Mouse (Mus musculus): ENCODE measurements around the gene Erbb4. TPM values are rescaled to one million over a fixed set of nuclear protein-coding genes. Genes with fewer than 3 reads are reported as not detected.

Erbb4 gene
- polyA plus RNA-seq, 1 experiment: not detected

DNA sequence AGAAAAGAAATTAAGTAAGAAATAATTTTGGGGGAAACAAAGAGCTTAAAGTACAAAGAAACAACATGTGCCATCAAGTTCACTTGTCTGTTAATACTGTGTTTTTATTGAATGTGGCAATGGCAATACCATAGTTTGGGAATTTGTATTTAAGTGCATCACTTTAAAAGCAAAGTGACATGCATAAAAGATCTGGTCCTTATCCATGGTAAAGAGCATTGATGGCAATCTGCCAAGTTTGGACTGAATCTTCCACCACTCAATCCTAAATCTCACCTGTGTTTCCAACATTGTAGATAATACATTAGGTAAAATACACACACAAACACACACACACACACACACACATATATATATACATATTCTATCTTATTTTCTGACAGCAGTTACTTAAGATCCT is 143.7 kb downstream of the Erbb4 start:
- TF ChIP-seq E2F4 (IDR thresholded peaks at IDR 0.05; ENCODE audit: insufficient read depth) (no peak), SRF (IDR thresholded peaks at IDR 0.05; ENCODE audit: control insufficient read depth, insufficient read length, low read depth) (no peak), MYOD1 (IDR thresholded peaks at IDR 0.05; ENCODE audit: control insufficient read depth in 1 of 3, insufficient read length in 2 of 3, low read depth in 2 of 3) (no peak), MYOG (IDR thresholded peaks at IDR 0.05; ENCODE audit: control insufficient read depth in 1 of 3, insufficient read depth in 1 of 3, insufficient read length in 2 of 3, low read depth in 2 of 3) (no peak), CEBPB (IDR thresholded peaks at IDR 0.05; ENCODE audit: insufficient read depth, poor library complexity, severe bottlenecking) (no peak), POLR2AphosphoS2 (IDR thresholded peaks at IDR 0.05; ENCODE audit: insufficient read length, low read depth) (no peak), POLR2A (IDR thresholded peaks at IDR 0.05; ENCODE audit: insufficient read length, low read depth) (no peak), TCF12 (IDR thresholded peaks at IDR 0.05; ENCODE audit: insufficient read depth, poor library complexity, severe bottlenecking) (no peak)
- no peak overlapping the region for H3ac ChIP-seq (ENCODE audit: control insufficient read depth, insufficient read length)
- no peak overlapping the region for H3K4me2 ChIP-seq (ENCODE audit: low read depth)
- H3K4me3 ChIP-seq: no peak overlapping the region
- H3K27me3 ChIP-seq (ENCODE audit: control insufficient read depth, insufficient read depth, insufficient read length): no peaks in the 10 kb centered on the region
- no peaks in the 10 kb centered on the region for H3K79me2 ChIP-seq (ENCODE audit: control insufficient read depth, insufficient read depth)
- no peaks in the 10 kb centered on the region for H3K36me3 ChIP-seq (ENCODE audit: control insufficient read depth, insufficient read depth)

DNA sequence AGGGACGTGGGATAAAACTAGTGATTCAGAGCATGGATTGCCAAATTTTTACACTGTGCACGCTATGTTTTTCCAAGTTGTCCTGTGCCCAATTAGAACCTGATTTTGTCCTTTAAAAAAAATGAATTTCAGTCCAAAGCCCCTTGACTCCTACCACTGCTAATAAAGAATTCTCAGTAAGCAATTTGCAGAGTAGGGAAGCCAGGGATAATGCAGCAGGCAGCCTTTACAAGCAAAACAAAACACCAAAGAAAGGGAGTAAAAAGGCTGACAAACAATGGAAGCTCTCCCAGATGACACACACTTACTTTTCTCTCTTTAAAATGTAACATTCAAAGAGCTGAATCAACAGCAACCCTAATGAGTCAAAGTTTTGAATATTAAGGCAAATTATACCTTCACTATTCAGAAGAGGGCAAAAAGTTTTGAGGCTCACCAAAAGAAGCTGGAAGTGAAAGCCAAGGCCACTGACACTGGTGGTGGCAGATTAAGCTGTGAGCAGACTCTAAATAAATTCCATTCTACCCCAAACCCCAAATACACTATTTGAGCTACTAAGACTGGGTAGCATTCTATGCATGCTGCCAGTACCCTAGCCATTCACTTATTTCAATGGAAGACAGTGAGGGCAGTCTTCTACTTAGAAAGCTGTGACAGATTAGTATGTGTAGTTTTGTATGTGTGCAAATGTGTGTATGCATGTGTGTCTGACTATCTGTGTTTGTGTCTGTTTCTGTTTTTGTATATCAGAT is 146.3 kb downstream of the Erbb4 start:
- H3K79me2 ChIP-seq (ENCODE audit: control insufficient read depth, insufficient read depth): no peaks in the 10 kb centered on the region
- H3K27me3 ChIP-seq (ENCODE audit: control insufficient read depth, insufficient read depth, insufficient read length): no peaks in the 10 kb centered on the region
- H3K4me3 ChIP-seq: no peak overlapping the region
- H3K4me2 ChIP-seq (ENCODE audit: low read depth): no peak overlapping the region
- H3ac ChIP-seq (ENCODE audit: control insufficient read depth, insufficient read length): no peak overlapping the region
- TF ChIP-seq USF1 (IDR thresholded peaks at IDR 0.05; ENCODE audit: low read depth) (no peak), E2F4 (IDR thresholded peaks at IDR 0.05; ENCODE audit: insufficient read depth) (no peak), TCF12 (IDR thresholded peaks at IDR 0.05; ENCODE audit: insufficient read depth, poor library complexity, severe bottlenecking) (no peak), MYOG (IDR thresholded peaks at IDR 0.05; ENCODE audit: control insufficient read depth in 1 of 3, insufficient read depth in 1 of 3, insufficient read length in 2 of 3, low read depth in 2 of 3) (no peak), MAX (IDR thresholded peaks at IDR 0.05; ENCODE audit: low read depth) (no peak), POLR2A (IDR thresholded peaks at IDR 0.05; ENCODE audit: insufficient read length, low read depth) (no peak), CEBPB (IDR thresholded peaks at IDR 0.05; ENCODE audit: insufficient read depth, poor library complexity, severe bottlenecking) (no peak), REST (IDR thresholded peaks at IDR 0.05; ENCODE audit: insufficient read depth, insufficient read length) (no peak), MYOD1 (IDR thresholded peaks at IDR 0.05; ENCODE audit: control insufficient read depth in 1 of 3, insufficient read length in 2 of 3, low read depth in 2 of 3) (no peak), TCF3 (IDR thresholded peaks at IDR 0.05; ENCODE audit: insufficient read length, low read depth) (no peak), POLR2AphosphoS2 (IDR thresholded peaks at IDR 0.05; ENCODE audit: insufficient read length, low read depth) (no peak), SRF (IDR thresholded peaks at IDR 0.05; ENCODE audit: control insufficient read depth, insufficient read length, low read depth) (no peak)
- no peaks in the 10 kb centered on the region for H3K36me3 ChIP-seq (ENCODE audit: control insufficient read depth, insufficient read depth)

DNA sequence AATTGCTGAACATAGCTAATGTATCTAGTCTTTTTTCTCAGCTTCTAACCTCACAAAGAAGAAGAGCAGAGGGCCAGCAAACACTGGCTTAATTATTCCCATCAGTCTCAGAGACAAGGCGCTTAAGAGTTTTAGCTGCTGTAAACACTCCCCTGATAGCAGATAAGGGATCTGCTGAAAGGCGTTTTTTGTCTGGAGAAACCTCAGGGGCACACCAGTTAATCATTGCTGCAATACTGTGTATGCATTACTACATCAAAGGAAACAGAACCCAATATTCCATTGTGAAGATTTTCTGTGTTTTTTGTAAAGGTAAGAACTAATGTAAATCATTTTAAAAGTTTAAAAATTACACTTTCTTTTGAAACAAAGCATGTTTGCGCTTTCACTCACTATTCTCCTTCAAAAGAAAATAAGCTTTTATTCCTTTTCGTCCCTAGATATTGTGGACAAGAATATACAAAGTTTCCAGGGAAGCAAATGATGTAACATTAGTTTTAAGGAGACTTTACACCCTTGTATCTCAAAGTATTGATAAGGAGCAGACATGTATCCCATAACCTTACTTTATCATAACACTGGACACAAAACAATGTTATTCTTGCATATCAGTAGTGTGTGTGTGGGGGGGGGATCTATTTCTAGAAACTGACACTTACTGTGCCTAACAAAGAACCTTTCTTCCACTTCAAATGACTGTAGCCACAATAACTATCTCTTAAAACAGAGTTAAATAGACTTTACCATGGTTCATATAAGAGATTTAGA is 150.9 kb downstream of the Erbb4 start:
- Histone ChIP-seq H3K4me3 (no peak overlapping the region), H3K4me2 (ENCODE audit: low read depth) (no peak overlapping the region), H3K36me3 (ENCODE audit: control insufficient read depth, insufficient read depth) (no peaks in the 10 kb centered on the region), H3K27me3 (ENCODE audit: control insufficient read depth, insufficient read depth, insufficient read length) (no peaks in the 10 kb centered on the region), H3K79me2 (ENCODE audit: control insufficient read depth, insufficient read depth) (no peaks in the 10 kb centered on the region), H3ac (ENCODE audit: control insufficient read depth, insufficient read length) (no peak overlapping the region)
- TF ChIP-seq CEBPB (IDR thresholded peaks at IDR 0.05; ENCODE audit: insufficient read depth, poor library complexity, severe bottlenecking) (no peak), MAX (IDR thresholded peaks at IDR 0.05; ENCODE audit: low read depth) (no peak), MYOD1 (IDR thresholded peaks at IDR 0.05; ENCODE audit: control insufficient read depth in 1 of 3, insufficient read length in 2 of 3, low read depth in 2 of 3) (no peak), REST (IDR thresholded peaks at IDR 0.05; ENCODE audit: insufficient read depth, insufficient read length) (no peak)

DNA sequence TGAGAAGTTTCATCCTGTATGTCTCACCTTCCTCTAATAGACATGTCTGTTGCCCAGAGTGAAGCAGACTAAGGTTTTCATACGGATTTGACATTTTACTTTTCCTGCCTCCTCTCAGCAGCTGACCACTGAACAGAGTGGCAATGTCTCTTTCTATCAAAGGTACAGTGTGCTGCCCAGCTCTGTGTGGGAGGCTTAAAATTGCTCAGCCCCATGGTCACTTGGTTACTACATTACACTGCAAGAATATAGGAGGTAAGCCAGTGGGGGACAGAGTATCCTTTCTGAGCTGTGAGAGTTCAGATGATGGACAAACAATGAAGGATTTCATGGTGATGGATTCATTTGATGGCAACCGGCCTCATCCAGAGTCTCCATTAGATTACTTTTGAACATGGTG is 152.4 kb downstream of the Erbb4 start:
- H3K36me3 ChIP-seq (ENCODE audit: control insufficient read depth, insufficient read depth): no peaks in the 10 kb centered on the region
- H3K79me2 ChIP-seq (ENCODE audit: control insufficient read depth, insufficient read depth): no peaks in the 10 kb centered on the region
- no peak overlapping the region for H3K4me2 ChIP-seq (ENCODE audit: low read depth)
- no peak overlapping the region for H3ac ChIP-seq (ENCODE audit: control insufficient read depth, insufficient read length)
- TF ChIP-seq CEBPB (IDR thresholded peaks at IDR 0.05; ENCODE audit: insufficient read depth, poor library complexity, severe bottlenecking): no peak
- TF ChIP-seq REST (IDR thresholded peaks at IDR 0.05; ENCODE audit: insufficient read depth, insufficient read length): no peak
- no peak for TF ChIP-seq E2F4 (IDR thresholded peaks at IDR 0.05; ENCODE audit: insufficient read depth)
- TF ChIP-seq POLR2A (IDR thresholded peaks at IDR 0.05; ENCODE audit: insufficient read length, low read depth): no peak
- TF ChIP-seq TCF3 (IDR thresholded peaks at IDR 0.05; ENCODE audit: insufficient read length, low read depth): no peak
- no peak for TF ChIP-seq USF1 (IDR thresholded peaks at IDR 0.05; ENCODE audit: low read depth)
- TF ChIP-seq POLR2AphosphoS2 (IDR thresholded peaks at IDR 0.05; ENCODE audit: insufficient read length, low read depth): no peak
- no peak for TF ChIP-seq SRF (IDR thresholded peaks at IDR 0.05; ENCODE audit: control insufficient read depth, insufficient read length, low read depth)
- no peak for TF ChIP-seq MAX (IDR thresholded peaks at IDR 0.05; ENCODE audit: low read depth)
- H3K27me3 ChIP-seq (ENCODE audit: control insufficient read depth, insufficient read depth, insufficient read length): no peaks in the 10 kb centered on the region
- no peak overlapping the region for H3K4me3 ChIP-seq
